Mouse (Mus musculus) bone marrow macrophage, adult 2 months (primary cell): Measurements from ENCODE around the gene Ybx2.

ENCODE experiments used
- CTCF ChIP-seq: IDR thresholded peaks from 2 replicates; pipeline ENCODE4 v1.5.1; 2012; ENCODE audit warnings: low read depth, mild to moderate bottlenecking, low read length, moderate library complexity
- POLR2A ChIP-seq: IDR thresholded peaks from 2 replicates; pipeline ENCODE4 v1.6.1; 2012; ENCODE audit warnings: mild to moderate bottlenecking, low read depth, low read length, borderline replicate concordance

GRCm38 (mm10) chr11:69902972-69903371 is 32.6 kb upstream of the Ybx2 start:
- no peak for TF ChIP-seq CTCF
- TF ChIP-seq POLR2A: no peak
